Mouse (Mus musculus) hindbrain, embryonic 16.5 days (tissue): ENCODE results near the gene Mrpl58. TPM values are rescaled to one million over a fixed set of nuclear protein-coding genes. Genes with fewer than 3 reads are reported as not detected.

Experiments used
- ATAC-seq: fragments of 200-750 bp; cut with Nextera tagmentation; 2 replicates; pipeline ENCODE4 v1.8.0; 2017; ENCODE audit warnings: moderate TSS enrichment, moderate library complexity
- H3K27ac ChIP-seq: fragments of 300-500 bp; sonication (generic); 2 replicates; pipeline ENCODE4 v1.5.1; 2014; ENCODE audit warnings: low read depth, mild to moderate bottlenecking, control low read depth, low read length, moderate library complexity
- H3K27me3 ChIP-seq: fragments of 300-500 bp; sonication (generic); replicated peaks from 2 replicates; pipeline ENCODE4 v1.6.1; 2014; ENCODE audit warnings: low read length; ENCODE audit not compliant: control insufficient read depth, insufficient read depth
- H3K36me3 ChIP-seq: fragments of 300-500 bp; sonication (generic); 2 replicates; pipeline ENCODE4 v1.6.1; 2014; ENCODE audit warnings: mild to moderate bottlenecking, low read length, moderate library complexity, mixed read lengths; ENCODE audit not compliant: control insufficient read depth, insufficient read depth
- H3K4me1 ChIP-seq: fragments of 300-500 bp; sonication (generic); 2 replicates; pipeline ENCODE4 v1.6.1; 2014; ENCODE audit warnings: low read depth, low read length; ENCODE audit not compliant: control insufficient read depth, insufficient read depth
- H3K4me2 ChIP-seq: fragments of 300-500 bp; sonication (generic); 2 replicates; pipeline ENCODE4 v1.6.1; 2014; ENCODE audit warnings: mild to moderate bottlenecking, low read length, control low read depth, moderate library complexity
- H3K4me3 ChIP-seq: fragments of 300-500 bp; sonication (generic); 2 replicates; pipeline ENCODE4 v1.5.1; 2014; ENCODE audit warnings: mild to moderate bottlenecking, low read length, control low read depth, moderate library complexity
- H3K9ac ChIP-seq: fragments of 300-500 bp; sonication (generic); 2 replicates; pipeline ENCODE4 v1.6.1; 2014; ENCODE audit warnings: low read depth, mild to moderate bottlenecking, control low read depth, low read length, moderate library complexity
- H3K9me3 ChIP-seq: fragments of 300-500 bp; sonication (generic); 2 replicates; pipeline ENCODE4 v1.6.1; 2014; ENCODE audit warnings: mild to moderate bottlenecking, low read length, moderate library complexity; ENCODE audit not compliant: control insufficient read depth
- WGBS: fragments of 180-500 bp; shearing (Covaris S2); extraction: QIAGEN DNeasy Blood & Tissue Kit; methylation state at CpG from one replicate; pipeline ENCODE4 v1.1.7; 2014; 5-methylcytosine and 5-hydroxymethylcytosine counted together
- polyA plus RNA-seq: library from polyadenylated mRNA; unstranded; fragments of >200 nt; fragmentation: Nextera tagmentation; extraction: Ambion mirVana; gene quantifications from 2 replicates; pipeline ENCODE4 v1.2.1, GENCODE M21; 2015

The Mrpl58 gene
- polyA plus RNA-seq, result 185 and 186 TPM in 2 replicates

GRCm38 (mm10) chr11:115403338-115404124 lies at the start of gene Mrpl58:
Gene Mrpl58, plus strand, starts transcription at chr11:115403752.
- Histone ChIP-seq H3K4me1 (peaks cover 20% of the 10 kb centered on the region), H3K4me2 (peak within 1 kb of the TSS; percentile 89), H3K9ac (peak within 1 kb of the TSS; percentile 94), H3K9me3 (no peaks in the 10 kb centered on the region), H3K27ac (peak within 1 kb of the TSS; percentile 93), H3K4me3 (peak within 1 kb of the TSS; percentile 80), H3K27me3 (no peaks in the 10 kb centered on the region), H3K36me3 (0 out of 2 replicates have a peak, but pooled peaks cover 3% of the 10 kb centered on the region)
- 3% methylated on average over 50 of the region's 50 CpGs for WGBS
- peak; percentile 92 for ATAC-seq

- H3K9ac ChIP-seq, result no peak overlapping the region; the same call in 1 of the 2 replicates
- H3K36me3 ChIP-seq, result peaks cover 20% of the 10 kb centered on the region
- H3K4me1 ChIP-seq, result peaks cover 7% of the 10 kb centered on the region
- no peak overlapping the region for H3K4me2 ChIP-seq
- 9% methylated on average over 8 of the region's 8 CpGs for WGBS
- H3K27ac ChIP-seq, result no peak overlapping the region
- peak; percentile 43 for ATAC-seq
- H3K27me3 ChIP-seq, result no peaks in the 10 kb centered on the region; the same call in 1 of the 2 replicates
- no peak overlapping the region for H3K4me3 ChIP-seq
- no peaks in the 10 kb centered on the region for H3K9me3 ChIP-seq
Measured at GRCm38 (mm10) chr11:115354183-115354582, 49.4 kb upstream of the Mrpl58 start.

GRCm38 (mm10) chr11:115358468-115358867 lies 45.1 kb upstream of the Mrpl58 start:
- ATAC-seq, result peak; percentile 35; the same call in 1 of the 2 replicates
- Histone ChIP-seq H3K9me3 (no peaks in the 10 kb centered on the region), H3K36me3 (peaks cover 16% of the 10 kb centered on the region), H3K4me3 (no peak overlapping the region), H3K4me2 (no peak overlapping the region), H3K9ac (no peak overlapping the region; the same call in 1 of the 2 replicates), H3K27me3 (no peaks in the 10 kb centered on the region), H3K27ac (peak overlapping the region; percentile 62), H3K4me1 (peaks cover 8% of the 10 kb centered on the region)
- WGBS, result 14% methylated on average over 5 of the region's 5 CpGs

- H3K9ac ChIP-seq, result no peak overlapping the region
- ATAC-seq, result peak; percentile 52
Measured at GRCm38 (mm10) chr11:115359293-115359692, 44.3 kb upstream of the Mrpl58 start.

GRCm38 (mm10) chr11:115359726-115360125 lies 43.8 kb upstream of the Mrpl58 start:
- 57% methylated on average over 6 of the region's 6 CpGs for WGBS
- Histone ChIP-seq H3K27ac (no peak overlapping the region), H3K9me3 (no peaks in the 10 kb centered on the region), H3K36me3 (peaks cover 13% of the 10 kb centered on the region), H3K4me1 (peaks cover 11% of the 10 kb centered on the region), H3K4me3 (no peak overlapping the region), H3K9ac (no peak overlapping the region), H3K27me3 (no peaks in the 10 kb centered on the region), H3K4me2 (no peak overlapping the region)
- ATAC-seq, result no peak

More at GRCm38 (mm10) chr11:115359293-115359692, 44.3 kb upstream of the Mrpl58 start:
- H3K4me2 ChIP-seq, result no peak overlapping the region
- no peak overlapping the region for H3K4me3 ChIP-seq
- H3K27ac ChIP-seq, result no peak overlapping the region; the same call in 1 of the 2 replicates
- H3K27me3 ChIP-seq, result no peaks in the 10 kb centered on the region
- H3K36me3 ChIP-seq, result peaks cover 14% of the 10 kb centered on the region
- 27% methylated on average over 3 of the region's 3 CpGs for WGBS
- no peaks in the 10 kb centered on the region for H3K9me3 ChIP-seq
- H3K4me1 ChIP-seq, result peaks cover 11% of the 10 kb centered on the region

GRCm38 (mm10) chr11:115364136-115364535 lies 39.4 kb upstream of the Mrpl58 start:
- WGBS, result 91% methylated on average over 3 of the region's 3 CpGs
- no peak overlapping the region for H3K9ac ChIP-seq
- H3K4me3 ChIP-seq, result no peak overlapping the region

GRCm38 (mm10) chr11:115366039-115366705 lies 37.4 kb upstream of the Mrpl58 start:
- peaks cover 18% of the 10 kb centered on the region for H3K4me1 ChIP-seq
- H3K27me3 ChIP-seq, result no peaks in the 10 kb centered on the region
- peak overlapping the region; percentile 86 for H3K4me2 ChIP-seq
- peak; percentile 34; the same call in 1 of the 2 replicates for ATAC-seq
- H3K27ac ChIP-seq, result peak overlapping the region; percentile 90
- WGBS, result 51% methylated on average over 7 of the region's 7 CpGs
- peak overlapping the region; percentile 78 for H3K4me3 ChIP-seq
- peak overlapping the region; percentile 88 for H3K9ac ChIP-seq
- H3K36me3 ChIP-seq, result no peaks in the 10 kb centered on the region
- H3K9me3 ChIP-seq, result no peaks in the 10 kb centered on the region

More at GRCm38 (mm10) chr11:115364136-115364535, 39.4 kb upstream of the Mrpl58 start:
- Histone ChIP-seq H3K9me3 (no peaks in the 10 kb centered on the region), H3K27me3 (no peaks in the 10 kb centered on the region), H3K36me3 (no peaks in the 10 kb centered on the region), H3K27ac (no peak overlapping the region), H3K4me2 (no peak overlapping the region), H3K4me1 (peaks cover 19% of the 10 kb centered on the region)
- no peak for ATAC-seq

GRCm38 (mm10) chr11:115366706-115367394 lies 36.7 kb upstream of the Mrpl58 start:
- Histone ChIP-seq H3K27ac (peak overlapping the region; percentile 90), H3K9me3 (no peaks in the 10 kb centered on the region), H3K27me3 (no peaks in the 10 kb centered on the region), H3K4me2 (peak overlapping the region; percentile 86), H3K4me3 (peak overlapping the region; percentile 78), H3K36me3 (no peaks in the 10 kb centered on the region), H3K9ac (peak overlapping the region; percentile 88), H3K4me1 (peaks cover 18% of the 10 kb centered on the region)
- 1% methylated on average over 28 of the region's 28 CpGs for WGBS
- ATAC-seq, result peak; percentile 85
